8 mouse cellular contexts compared by ENCODE assay signal in the genomic region with DNA sequence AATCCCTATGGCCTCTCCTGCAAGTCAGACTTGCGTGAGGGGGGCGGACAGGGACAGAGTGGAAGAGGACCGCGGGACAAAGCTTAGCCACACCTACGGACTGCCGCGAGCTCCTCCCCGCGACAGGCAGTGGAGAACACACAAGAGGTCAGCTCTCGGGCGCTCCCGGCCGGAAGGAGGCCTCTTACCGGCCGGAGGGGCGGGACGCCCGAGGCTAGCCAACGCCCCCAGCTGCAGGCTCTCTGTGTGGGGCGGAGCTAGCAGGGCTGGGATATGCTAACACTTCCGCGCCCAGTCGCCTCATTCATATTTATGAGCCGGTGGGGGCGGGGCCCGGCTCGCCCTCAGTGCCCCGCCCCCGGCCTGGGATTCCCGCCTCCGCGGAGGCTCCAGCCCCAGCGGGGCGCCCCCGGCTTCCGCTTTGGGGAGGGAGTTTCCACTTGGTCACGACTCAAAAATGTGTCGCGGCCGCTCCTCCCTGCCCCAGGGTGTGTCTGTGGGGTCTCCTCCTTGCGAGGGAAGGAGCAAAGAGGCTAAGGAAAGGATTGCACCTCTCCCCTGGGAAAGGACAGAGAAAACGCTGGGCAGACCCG. TPM values are rescaled to one million over a fixed set of nuclear protein-coding genes. Genes with fewer than 3 reads are reported as not detected.
A peak's percentile ranks its signal among the peaks of the same experiment; 100 is the strongest.
DNase-seq lines count a peak whose midpoint lies in the region; ATAC-seq lines count a peak whose summit lies in the region.

No protein-coding gene starts in this region.

- peak overlapping the region; percentile 47 for H3K9ac ChIP-seq in intestine, embryonic 14.5 days (ENCODE audit: low read length)

- H3K9me3 ChIP-seq in intestine, embryonic 14.5 days (ENCODE audit: control insufficient read depth, low read length) = no peaks in the 10 kb centered on the region

- no peaks in the 10 kb centered on the region for H3K27me3 ChIP-seq in intestine, embryonic 14.5 days (replicated peaks; ENCODE audit: control insufficient read depth, insufficient read depth, low read length)

- peak overlapping the region; percentile 35 for H3K4me3 ChIP-seq in intestine, embryonic 14.5 days (ENCODE audit: low read depth, low read length)

- peak; percentile 99 for ATAC-seq in intestine, embryonic 14.5 days (replicated peaks; ENCODE audit: low FRiP score, low TSS enrichment, low read depth)

- intact Hi-C loops in left cerebral cortex, postnatal 14 days (cut with DNase I) = no loop called here

- H3K27ac ChIP-seq in intestine, embryonic 14.5 days (ENCODE audit: low read depth) = peak overlapping the region; percentile 84

- peak; percentile 94 to 97 for DNase-seq in adrenal gland, adult 18-20 months (ENCODE audit: low spot score in 2 of 2)
- DNase-seq in embryo, embryonic 11 days = peak; percentile 100
- DNase-seq in gastrocnemius, postnatal 25 days = peak; percentile 99
- DNase-seq in intestine, embryonic 14.5 days (ENCODE audit: low spot score) = peak; percentile 95
- DNase-seq in left cerebral cortex, postnatal 14 days (ENCODE audit: low spot score in 2 of 2) = peak; percentile 86 to 87
- peak; percentile 98 for DNase-seq in mesoderm, embryonic 11.5 days (ENCODE audit: low read depth, low spot score)
- DNase-seq in right cerebral cortex, postnatal 36 days (ENCODE audit: low spot score in 2 of 2) = peak; percentile 81 to 86
- DNase-seq in yolk sac, embryonic 10.5 days (ENCODE audit: low spot score) = peak; percentile 98

- peak overlapping the region; percentile 58 for H3K4me2 ChIP-seq in intestine, embryonic 14.5 days (ENCODE audit: low read length)

- peaks cover 10% of the 10 kb centered on the region for H3K36me3 ChIP-seq in intestine, embryonic 14.5 days (ENCODE audit: control insufficient read depth, insufficient read depth, low read length)

- 2% methylated on average over 43 of the region's 43 CpGs for WGBS in intestine, embryonic 14.5 days

- H3K4me1 ChIP-seq in intestine, embryonic 14.5 days (replicated peaks; ENCODE audit: control insufficient read depth, insufficient read depth, low read length) = peaks cover 20% of the 10 kb centered on the region; the same call in 1 of the 2 replicates

RNA-seq across cellular contexts. Expression of gene Glis2, which starts 7.9 kb away (rescaled TPM):
- 10 to 100 TPM; 11.3 to 11.5 TPM for total RNA-seq in adrenal gland, adult 18-20 months (2021)
- 1 to 10 TPM; 7.0 to 7.1 TPM for total RNA-seq in gastrocnemius, postnatal 25 days (2021)
- 29.0 and 31.0 TPM in 2 replicates for polyA plus RNA-seq in intestine, embryonic 14.5 days (2014; fragmentation: Nextera tagmentation; extraction: Ambion mirVana)
- 10 to 100 TPM; 16.3 to 18.0 TPM for total RNA-seq in left cerebral cortex, postnatal 14 days (2021)

RNA-seq across cellular contexts. Expression of gene Tfap4, which starts 27.0 kb away (rescaled TPM):
- total RNA-seq in adrenal gland, adult 18-20 months (2021) = 1 to 10 TPM; 5.1 to 5.7 TPM
- total RNA-seq in gastrocnemius, postnatal 25 days (2021) = 1 to 10 TPM; 2.3 to 3.2 TPM
- 27.6 and 30.0 TPM in 2 replicates for polyA plus RNA-seq in intestine, embryonic 14.5 days (2014; fragmentation: Nextera tagmentation; extraction: Ambion mirVana)
- total RNA-seq in left cerebral cortex, postnatal 14 days (2021) = 1 to 10 TPM; 2.8 to 3.1 TPM

RNA-seq across cellular contexts. Expression of gene Pam16, which starts 38.2 kb away (rescaled TPM):
- 100 to 1,000 TPM; 117 to 118 TPM for total RNA-seq in adrenal gland, adult 18-20 months (2021)
- total RNA-seq in gastrocnemius, postnatal 25 days (2021) = 10 to 100 TPM; 87.2 to 90.6 TPM
- polyA plus RNA-seq in intestine, embryonic 14.5 days (2014; fragmentation: Nextera tagmentation; extraction: Ambion mirVana) = 80.5 and 85.9 TPM in 2 replicates
- 10 to 100 TPM; 81.6 to 82.8 TPM for total RNA-seq in left cerebral cortex, postnatal 14 days (2021)

RNA-seq across cellular contexts. Expression of gene Srl, which starts 45.0 kb away (rescaled TPM):
- total RNA-seq in adrenal gland, adult 18-20 months (2021) = 1 to 10 TPM; 7.3 to 8.3 TPM
- 1,000 to 10,000 TPM; 1,248 to 1,686 TPM for total RNA-seq in gastrocnemius, postnatal 25 days (2021)
- 13.1 and 15.3 TPM in 2 replicates for polyA plus RNA-seq in intestine, embryonic 14.5 days (2014; fragmentation: Nextera tagmentation; extraction: Ambion mirVana)
- 10 to 100 TPM; 14.2 to 18.8 TPM for total RNA-seq in left cerebral cortex, postnatal 14 days (2021)

RNA-seq across cellular contexts. Expression of gene Vasn, which starts 53.1 kb away (rescaled TPM):
- 10 to 100 TPM; 10.0 to 15.3 TPM for total RNA-seq in adrenal gland, adult 18-20 months (2021)
- total RNA-seq in gastrocnemius, postnatal 25 days (2021) = 1 to 10 TPM; 4.6 to 4.8 TPM
- polyA plus RNA-seq in intestine, embryonic 14.5 days (2014; fragmentation: Nextera tagmentation; extraction: Ambion mirVana) = 15.9 and 17.1 TPM in 2 replicates
- total RNA-seq in left cerebral cortex, postnatal 14 days (2021) = 10 to 100 TPM in 1 of 2 experiments, 1 to 10 TPM in 1; 8.3 to 10.9 TPM

Comparison
In these comparisons a context has a peak if more than half of its experiments do, and no peak if none do; other contexts are left out.
1. Peak in every context shown above with its lines: DNase-seq, ATAC-seq, H3K4me3 ChIP-seq and H3K27ac ChIP-seq.